Mouse (Mus musculus) c-Kit-negative CD71-positive TER-119-positive erythroid progenitor cells, embryonic 14.5 days (primary cell): ENCODE results near the gene Lcp1.

Experiments
- DNase-seq: peaks from one replicate; pipeline ENCODE4 v3.0.0-alpha.2; 2013; ENCODE audit warnings: low read depth, low spot score

Gene Lcp1

DNA sequence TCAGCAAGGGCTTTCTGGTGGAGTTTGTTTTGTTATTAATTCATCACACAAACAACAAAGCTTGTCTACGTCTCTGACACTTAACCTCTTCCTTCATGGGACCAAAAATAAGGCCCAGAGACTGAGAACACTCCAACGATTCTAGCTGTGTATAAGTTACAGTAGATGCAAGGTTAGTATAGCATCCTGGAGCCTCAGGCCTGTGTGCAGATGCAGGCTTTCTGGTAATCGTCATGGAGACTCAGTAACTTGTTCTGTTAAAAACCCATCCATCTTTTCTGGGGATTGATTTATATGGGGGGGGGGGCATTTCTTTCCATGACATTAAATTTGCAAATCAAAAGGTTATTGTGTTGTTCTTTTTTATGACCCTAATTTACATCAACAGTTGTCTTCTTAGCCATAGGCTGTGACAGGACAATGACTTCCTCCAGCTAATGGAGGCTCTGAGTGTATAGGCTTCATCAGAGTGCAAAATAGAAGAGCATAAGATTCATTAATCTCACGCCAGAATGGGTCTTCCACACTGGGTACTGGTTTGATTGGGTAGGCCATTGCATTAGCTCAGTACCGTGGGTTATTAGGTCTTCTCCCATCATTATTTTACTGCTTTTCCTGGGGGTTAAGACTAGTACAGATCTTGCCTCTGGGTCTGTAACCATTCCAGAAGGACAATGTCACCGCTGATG lies 74.6 kb downstream of the Lcp1 start:
- no peak for DNase-seq

DNA sequence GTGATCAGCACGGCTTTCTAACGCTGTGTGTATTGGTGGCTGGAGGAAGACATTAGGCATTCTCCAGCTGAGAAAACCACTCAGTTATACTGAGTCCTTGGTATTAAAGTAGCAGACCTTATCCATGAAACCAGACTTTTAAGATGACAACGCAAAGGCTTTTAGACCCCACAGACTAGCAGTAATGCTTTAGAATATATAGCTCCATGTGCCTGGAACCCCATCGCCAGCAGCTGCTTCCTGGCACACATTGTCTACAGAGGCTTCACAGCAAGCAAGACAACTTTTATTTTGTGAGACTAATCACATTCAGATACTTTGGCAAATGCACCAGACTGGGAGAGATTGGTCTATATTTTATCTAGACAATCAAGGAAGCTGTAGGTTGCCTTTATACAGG lies 75.4 kb downstream of the Lcp1 start:
- no peak for DNase-seq

DNA sequence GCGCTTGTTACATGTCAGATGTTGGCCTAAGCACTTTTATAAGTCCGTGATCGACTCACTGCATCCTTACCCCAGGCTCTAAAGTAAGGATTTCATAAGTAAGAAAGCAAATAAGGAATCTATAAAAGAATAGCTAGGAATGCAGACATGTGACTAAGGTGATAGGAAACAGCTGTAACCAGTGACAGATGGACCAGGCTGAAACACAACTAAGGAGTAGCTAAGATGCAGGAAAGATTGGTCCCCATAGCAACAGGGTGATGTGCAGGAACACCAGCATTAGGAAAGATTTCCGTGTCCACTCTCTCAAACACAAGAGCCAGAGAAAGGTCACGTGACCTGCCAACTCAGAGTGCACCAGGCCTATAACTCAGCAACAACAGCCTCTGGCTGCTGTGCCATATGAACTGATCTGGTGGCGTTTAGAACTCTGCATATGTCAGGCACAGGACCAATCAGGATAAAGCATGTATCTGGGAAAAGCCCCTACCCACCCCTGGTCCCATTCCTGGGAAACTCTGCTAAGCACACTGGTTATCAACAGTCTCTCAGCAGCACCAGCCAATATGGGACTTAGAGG lies 77.8 kb downstream of the Lcp1 start:
- DNase-seq = no peak

DNA sequence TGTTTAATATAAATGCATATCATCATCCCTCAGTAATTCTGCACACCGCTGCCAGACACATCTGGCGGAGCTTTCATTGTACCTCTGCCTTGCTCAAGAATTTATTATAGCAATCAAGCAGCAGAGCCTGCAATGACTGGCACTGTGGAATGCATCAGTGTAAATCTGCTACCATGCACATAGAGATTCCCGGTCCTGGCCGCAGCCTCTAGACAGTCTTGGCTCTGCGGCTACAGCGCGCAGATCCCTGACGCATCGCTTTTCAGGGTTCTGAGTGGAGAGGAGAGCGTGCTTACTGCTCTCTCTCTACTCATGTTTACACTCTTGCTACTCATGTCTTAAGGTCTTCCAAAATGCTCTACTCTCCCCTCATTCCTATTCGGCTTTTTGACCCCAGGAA lies 82.9 kb downstream of the Lcp1 start:
- no peak for DNase-seq

DNA sequence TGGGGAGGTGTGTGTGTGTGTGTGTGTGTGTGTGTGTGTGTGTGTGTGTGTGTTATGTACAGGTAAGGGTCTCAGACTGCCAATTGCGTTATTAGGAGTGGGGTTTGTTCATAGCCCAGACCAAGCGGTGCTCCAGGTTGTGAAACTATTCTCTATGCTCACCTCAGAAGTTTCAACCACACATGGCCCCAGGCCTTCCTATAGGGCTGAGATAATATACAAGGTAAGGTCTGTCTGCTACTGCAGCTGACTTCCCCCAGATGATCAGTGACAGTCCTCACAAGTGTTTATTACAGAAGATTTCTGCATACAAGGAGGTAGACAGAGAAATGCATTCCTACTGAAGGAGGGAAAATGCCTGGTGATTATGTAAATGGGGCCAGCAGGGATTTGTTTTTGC lies 87.9 kb downstream of the Lcp1 start:
- DNase-seq = no peak

DNA sequence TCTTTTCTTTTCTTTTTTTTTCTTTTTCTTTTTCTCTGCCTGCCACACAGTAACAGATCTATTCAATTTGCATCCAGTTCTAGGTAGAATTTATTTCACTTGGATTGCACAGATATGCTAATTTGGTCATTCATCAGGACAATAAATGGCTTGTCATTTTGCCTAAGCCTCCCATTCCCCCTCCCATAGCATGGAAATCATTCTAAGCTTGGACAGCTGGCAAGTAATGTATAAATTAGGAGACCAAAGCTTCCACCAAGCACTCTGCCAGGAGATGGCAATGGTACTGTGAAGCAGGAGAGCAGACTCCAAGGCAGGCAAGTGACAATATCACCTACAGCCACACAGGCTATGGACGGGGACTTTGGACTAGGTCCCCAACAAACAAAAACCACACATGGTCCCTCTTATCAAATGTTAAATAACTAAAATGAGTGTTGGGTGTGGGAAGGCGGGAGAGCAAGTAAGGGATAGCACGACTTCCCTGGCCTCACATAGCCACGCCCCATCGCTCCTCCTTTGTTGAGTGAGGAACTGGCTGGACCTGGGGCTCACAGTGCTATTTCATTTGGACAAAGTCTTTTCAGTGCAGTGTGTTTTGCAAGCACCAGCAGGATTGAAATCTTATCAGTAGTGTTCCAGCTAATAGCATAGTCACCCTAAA lies 88.5 kb downstream of the Lcp1 start:
- DNase-seq = no peak

DNA sequence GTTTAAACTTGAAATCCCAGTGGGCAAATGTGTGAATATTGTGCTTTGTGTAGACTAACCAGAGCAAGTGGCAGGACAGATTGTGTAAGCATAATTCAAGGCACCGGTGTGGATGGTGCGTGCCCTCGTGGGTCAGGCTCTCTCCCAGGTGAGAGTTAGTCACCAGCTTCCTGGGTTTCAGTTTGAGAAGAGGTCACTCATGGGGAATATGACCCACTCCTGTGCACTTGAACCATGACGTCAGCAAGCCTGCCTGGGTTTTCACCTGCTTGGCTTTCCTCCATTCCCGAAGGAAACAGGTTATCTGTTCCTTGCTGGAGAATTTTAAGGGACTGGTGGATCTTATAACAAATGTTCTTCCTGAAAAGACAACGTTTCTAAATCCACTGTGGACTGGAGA lies 91.5 kb downstream of the Lcp1 start:
- no peak for DNase-seq

DNA sequence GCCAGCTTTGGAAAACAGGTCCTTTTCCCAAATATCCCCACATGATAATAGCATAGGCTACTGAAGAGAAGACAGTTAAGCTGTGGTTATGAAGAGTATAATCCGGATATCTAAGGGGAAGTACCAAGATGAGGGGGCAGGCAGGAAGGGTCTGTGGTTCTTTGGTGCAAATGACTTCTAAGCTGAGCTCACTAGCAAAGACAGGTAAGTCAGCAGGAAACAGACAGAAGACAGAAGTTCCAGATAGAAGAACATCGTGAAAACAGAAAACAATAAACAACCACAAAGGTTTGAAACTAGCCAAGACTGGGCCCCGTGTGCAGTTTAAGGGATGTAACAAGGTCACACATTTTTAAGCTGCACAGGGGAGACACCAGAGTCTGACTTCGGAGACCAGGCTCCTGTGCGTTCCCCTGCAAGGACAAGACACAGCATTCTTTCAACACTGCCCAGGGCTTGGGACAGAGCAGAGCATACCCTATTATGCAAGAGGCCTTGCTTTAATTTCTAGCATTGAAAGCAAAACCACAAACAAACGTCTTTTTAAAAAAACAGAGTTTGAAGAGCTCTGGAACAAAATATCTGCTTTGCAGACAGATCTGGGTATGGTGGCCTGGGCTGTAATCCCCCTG lies 96.7 kb downstream of the Lcp1 start:
- no peak for DNase-seq

DNA sequence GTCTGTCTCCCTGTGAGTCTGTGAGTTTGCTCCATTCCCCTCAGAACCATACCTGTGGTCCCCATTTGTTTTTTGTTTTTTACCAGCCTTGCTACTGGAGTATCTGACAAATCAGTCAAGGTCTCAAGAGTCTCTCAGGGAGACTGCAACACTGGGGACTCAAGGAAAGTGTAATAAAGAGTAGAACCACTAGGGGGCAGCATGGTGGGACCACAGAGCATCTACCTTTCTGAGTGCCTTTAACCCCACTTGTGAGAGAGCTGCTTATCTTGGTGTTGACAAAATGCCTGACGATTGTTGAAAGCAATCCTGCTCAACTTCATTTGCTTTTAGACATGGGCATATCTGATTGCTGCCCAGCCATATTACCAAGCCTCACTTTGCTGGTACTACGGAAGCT lies 98.9 kb downstream of the Lcp1 start:
- DNase-seq = peak; percentile 25

DNA sequence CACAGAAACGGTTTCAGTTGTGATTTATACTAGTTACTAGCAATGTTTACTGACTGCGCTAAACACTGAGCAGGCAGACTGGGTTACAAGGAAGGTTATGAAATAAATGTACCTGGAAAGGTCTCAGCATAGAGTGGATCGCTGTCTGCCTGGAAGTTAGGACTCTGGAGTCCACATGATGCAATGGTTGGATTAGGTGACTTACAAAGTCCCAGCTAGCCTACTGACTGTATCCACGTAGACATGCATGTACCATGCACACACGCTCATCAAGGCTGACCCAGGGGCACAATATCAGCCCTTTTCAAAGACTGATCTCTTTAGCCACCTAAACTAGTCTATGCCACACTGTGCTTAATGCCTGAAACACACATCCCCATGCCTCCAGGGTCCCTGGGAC lies 102.2 kb downstream of the Lcp1 start:
- no peak for DNase-seq

DNA sequence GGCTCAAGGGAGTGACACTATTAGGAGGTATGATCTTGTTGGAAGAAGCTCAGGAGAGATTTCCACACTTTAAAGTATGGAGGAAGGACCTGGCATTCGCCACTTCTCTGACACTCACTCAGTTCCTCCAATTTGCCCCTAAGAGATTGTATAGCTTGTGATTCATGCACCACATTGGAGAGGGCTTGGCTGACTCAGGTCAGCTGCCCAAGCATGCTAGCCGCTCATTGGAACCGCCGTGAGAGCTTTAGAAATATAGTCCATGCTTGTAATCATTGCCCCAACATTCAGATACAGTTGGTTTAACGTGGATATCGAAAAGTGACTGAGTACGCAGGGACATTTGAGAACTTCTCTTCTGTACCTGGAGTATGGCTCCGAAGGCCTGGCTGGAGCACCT lies 104.7 kb downstream of the Lcp1 start:
- no peak for DNase-seq

DNA sequence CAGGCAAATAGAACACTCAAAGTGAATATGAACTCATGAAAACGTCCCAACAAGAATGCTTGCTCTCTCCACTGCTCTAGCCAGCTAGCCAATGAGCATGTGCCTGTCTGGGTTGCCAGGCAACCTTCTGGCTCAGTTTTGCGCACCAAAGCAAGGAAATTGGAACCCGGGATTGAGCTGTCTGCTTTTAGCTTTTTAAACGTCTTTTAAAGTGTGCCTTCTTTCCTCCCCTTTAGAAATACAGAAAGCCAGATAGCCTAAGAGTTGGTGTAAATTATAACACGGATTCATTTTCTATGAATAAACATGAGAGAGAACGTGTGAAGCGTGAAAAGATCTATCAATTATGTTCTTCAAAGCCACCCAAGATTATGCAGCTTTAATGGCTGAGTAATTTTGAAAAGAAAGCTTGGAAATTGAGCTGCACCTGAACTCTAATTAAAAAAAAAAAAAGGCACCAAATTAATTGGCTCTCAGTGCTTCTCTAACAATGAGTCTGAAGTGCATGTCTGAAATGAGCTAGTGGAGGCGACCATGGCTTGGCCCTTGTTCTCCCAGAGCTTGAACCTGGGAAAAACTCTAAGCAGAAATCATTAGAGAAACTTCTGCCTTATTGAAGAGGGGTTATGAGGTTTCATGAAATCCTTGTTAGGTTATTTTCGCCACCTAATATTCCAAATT lies 105.2 kb downstream of the Lcp1 start:
- DNase-seq = no peak

DNA sequence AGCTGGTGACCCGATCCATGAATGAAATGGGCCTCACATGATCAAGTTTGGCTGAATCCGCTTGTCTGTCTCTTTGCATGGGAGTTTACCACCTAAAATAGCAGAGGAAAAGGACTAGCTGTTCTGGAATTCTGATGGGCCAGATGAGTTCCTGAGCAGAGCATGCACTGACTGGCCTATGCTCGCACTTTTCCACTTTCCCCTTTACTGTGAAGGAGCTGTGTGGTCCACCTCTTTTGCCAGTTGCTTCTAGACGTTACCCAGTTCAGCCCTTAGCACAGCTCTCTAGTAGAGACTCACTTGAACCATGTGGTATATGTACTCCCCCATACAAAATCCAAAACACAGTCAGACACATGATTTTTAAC lies 105.7 kb downstream of the Lcp1 start:
- no peak for DNase-seq

DNA sequence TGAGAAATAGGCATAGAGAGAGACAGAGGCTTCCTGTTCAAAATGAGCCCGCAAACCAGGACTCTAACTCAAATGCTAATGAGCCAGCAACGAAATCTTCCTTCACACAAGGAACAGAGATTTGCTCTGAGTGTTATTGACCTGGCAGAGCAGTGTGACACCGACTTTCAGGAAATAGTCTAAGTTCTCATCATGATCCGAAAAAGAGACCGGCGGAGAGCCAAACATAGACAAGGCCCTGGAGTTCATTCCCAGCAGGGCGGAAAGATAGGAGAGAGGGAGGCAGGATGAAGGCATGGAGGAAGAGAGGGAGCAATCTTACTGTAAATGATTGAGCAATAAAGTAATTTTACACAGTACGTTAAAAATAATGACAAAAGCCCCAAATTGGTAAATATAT lies 106.2 kb downstream of the Lcp1 start:
- DNase-seq = no peak

DNA sequence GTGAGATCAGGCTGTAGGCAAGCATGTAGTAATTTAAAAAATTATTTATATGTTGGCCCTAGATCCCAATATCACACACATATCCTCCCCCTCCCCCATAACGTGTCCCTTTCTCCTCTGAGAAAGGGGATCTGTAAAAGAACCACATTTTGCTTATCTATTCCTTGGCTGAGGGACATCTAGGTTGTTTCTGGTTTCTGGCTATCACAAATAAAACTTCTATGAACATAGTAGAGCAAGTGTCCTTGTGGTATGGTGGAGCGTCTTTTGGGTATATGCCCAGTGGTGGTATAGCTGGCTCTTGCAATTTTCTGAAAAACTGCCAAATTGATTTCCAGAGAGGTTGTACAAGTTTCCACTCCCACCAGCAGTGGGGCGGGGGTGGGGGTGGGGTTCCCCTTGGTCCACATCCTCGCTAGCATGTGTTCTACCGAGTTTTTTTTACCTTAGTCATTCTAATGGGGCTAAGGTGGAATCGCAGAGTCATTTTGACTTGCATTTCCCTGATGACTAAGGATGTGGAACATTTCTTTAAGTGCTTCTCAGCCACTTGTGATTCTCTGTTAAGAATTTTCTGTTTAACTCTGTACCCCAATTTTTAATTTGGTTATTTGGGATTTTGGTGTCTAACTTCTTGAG lies 107.3 kb downstream of the Lcp1 start:
- DNase-seq = no peak

DNA sequence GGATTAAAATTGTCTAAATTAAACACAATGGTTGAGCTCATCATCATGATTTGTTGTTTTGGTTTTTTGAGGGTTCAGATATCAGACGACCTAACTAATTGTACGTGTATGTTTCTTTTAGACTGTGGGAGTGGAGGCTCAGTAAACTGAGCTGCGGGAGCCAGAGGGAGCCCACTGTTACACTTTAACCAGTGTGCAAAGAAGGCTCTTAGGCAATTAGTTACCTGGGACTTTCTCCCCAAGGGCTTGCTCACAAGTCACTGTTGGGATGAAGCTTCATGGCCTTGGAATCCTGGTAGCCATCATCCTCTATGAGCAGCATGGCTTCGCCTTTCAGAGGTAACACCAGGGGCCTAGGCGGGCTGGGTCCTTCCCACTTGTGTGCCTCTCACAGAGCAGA lies 111.2 kb downstream of the Lcp1 start, which contains the start of gene Cpb2:
Gene Cpb2 (plus strand): TSS at position 201 of the 400 bp plus-strand sequence.
- DNase-seq = no peak

DNA sequence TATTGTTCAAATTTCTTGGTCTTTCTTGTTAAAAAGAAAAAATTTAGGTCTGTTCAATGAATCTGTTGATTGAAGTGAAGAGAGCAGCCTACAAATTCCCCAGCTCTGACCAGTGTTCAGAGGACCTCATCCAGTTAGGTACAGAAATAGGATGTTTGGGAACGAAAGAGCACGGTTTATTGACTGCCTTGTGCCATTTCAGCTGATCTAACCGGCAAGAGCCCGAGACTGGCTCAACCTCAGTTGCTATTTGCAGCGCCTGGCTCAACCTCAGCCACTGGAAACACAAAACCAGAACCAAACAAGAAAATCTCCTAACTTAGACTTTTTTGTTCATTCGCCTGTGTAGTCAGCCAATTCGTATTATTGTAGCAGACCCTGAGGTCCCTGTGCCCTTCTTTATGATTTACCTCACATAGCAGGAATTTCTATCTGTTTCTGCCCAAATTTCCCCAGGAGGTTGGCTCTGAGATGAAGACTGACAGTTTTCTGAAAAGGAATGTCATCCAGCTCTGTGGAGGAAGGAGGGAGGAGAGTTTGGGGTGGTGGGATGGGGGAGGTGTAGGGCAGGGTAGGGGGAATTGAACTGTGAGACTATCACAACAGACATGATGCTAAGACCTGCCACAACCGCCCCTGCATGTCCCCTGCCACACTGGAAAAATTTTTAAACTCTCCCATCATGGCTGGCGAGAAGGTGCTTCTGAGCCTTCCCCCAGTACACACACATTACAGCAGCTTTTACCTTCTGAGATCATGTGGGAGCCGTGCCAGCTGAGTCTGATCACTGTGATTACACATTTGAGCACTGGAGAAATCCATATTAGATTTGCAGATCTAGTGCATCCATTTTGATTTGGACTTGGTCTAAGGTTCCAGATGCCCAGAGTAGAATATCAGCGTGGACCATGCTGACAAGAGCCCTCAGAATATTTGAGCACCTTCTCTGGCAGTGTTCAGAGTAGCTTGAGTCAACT lies 115.4 kb downstream of the Lcp1 start:
- DNase-seq = no peak

DNA sequence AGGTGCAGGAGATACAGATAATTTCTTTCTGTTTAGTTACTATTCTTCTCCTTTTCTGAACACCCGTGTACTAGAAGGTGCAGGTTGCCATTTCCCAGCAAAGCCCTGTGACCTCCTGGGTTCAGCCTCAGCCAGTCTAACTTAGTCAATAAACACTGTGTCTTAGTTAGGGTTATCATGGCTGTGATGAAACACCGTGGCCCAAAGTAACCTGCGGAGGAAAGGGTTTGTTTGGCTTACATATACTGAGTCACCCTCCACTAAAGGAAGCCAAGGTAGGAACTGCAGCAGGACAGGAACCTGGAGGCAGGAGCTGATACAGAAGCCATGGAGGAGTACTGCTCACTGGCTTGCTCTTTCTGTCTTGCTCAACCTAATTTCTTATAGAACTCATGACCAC lies 119.5 kb downstream of the Lcp1 start:
- no peak for DNase-seq

DNA sequence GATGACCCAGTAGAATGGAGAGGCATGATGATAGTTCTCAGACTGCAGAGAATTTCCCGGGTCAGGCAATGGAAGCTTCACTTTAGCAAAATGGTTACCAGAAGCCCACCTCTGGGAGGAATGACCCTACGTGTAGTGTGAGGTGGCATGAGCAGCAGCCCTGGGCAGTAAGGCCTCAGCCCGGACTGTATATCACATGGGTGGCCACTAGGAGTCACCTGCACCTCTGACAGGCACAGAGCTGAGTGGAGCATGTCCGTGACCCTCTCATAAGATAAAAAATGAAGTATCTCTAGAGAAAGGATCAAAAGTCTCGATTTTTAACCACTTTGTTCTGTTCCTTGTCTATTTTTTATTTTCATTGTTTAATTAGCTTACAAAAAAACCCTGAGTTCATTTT lies 125.6 kb downstream of the Lcp1 start:
- no peak for DNase-seq

DNA sequence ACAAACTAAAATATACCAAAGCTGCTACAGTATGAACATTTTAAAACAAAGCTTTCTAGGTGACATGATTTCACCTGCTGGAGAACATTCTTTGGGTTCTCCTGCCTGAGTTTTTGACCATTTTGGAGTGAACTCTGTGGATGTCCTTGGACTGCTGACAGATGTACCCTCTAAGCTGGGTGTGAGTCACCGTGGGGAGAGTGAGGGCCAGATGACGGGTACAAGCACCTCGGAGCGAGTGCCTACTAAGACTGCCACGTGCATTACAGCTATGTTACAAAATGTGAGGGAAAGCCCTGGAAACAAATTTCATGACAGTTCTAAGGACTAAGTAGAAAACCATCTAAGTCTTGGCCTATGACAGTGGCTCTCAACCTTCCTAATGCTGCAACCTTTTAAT lies 138.6 kb downstream of the Lcp1 start:
- DNase-seq = no peak

DNA sequence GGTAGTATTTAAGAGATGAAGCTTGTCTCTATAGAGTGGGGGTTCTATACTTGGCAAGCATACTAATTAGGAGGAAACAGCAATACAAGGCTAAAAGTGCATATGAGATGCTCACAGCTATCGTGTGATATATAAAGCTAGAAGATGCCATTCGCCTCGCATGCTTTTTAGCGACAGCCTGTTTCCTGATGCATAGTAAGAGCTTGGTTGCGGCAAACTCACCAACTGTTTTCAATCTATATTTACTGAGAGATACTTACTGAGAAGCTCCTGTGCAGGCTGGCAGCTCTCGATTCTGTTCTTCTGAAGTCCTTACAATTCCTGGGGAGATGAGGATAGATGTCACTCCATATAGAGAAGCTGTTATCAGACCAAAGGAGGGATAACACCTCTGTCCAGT lies 148.8 kb downstream of the Lcp1 start:
- DNase-seq = no peak
